Mouse (Mus musculus) splenic B cell, adult 2 months (primary cell): ENCODE results near the gene C530008M17Rik.

ENCODE experiments used
- DNase-seq: peaks from one replicate; pipeline ENCODE4 v3.0.0-alpha.2; 2011; ENCODE audit warnings: low read depth, low spot score
- H3K27me3 ChIP-seq: 2 replicates; pipeline ENCODE4 v1.6.1; 2012; ENCODE audit warnings: mild to moderate bottlenecking, low read length, moderate library complexity, mixed read lengths; ENCODE audit not compliant: control insufficient read depth, poor library complexity, insufficient read depth, severe bottlenecking
- H3K36me3 ChIP-seq: 2 replicates; pipeline ENCODE4 v1.6.1; 2012; ENCODE audit warnings: mild to moderate bottlenecking, low read length, moderate library complexity, mixed read lengths; ENCODE audit not compliant: control insufficient read depth, poor library complexity, insufficient read depth, severe bottlenecking

The C530008M17Rik gene

GRCm38 (mm10) chr5:76680959-76681358 lies 24.6 kb downstream of the C530008M17Rik start:
- DNase-seq, result no peak
- no peaks in the 10 kb centered on the region for H3K36me3 ChIP-seq
- H3K27me3 ChIP-seq, result no peaks in the 10 kb centered on the region

GRCm38 (mm10) chr5:76681895-76682656 lies 25.8 kb downstream of the C530008M17Rik start:
- no peaks in the 10 kb centered on the region for H3K27me3 ChIP-seq
- no peak for DNase-seq
- no peaks in the 10 kb centered on the region for H3K36me3 ChIP-seq

GRCm38 (mm10) chr5:76683455-76683854 lies 27.1 kb downstream of the C530008M17Rik start:
- Histone ChIP-seq H3K36me3 (no peaks in the 10 kb centered on the region), H3K27me3 (no peaks in the 10 kb centered on the region)
- DNase-seq, result no peak

- Histone ChIP-seq H3K27me3 (no peaks in the 10 kb centered on the region), H3K36me3 (no peaks in the 10 kb centered on the region)
- DNase-seq, result no peak
Measured at GRCm38 (mm10) chr5:76684658-76685605, 28.6 kb downstream of the C530008M17Rik start.

- Histone ChIP-seq H3K27me3 (no peaks in the 10 kb centered on the region), H3K36me3 (no peaks in the 10 kb centered on the region)
- DNase-seq, result no peak
Measured at GRCm38 (mm10) chr5:76687961-76688600, 31.8 kb downstream of the C530008M17Rik start.

- no peaks in the 10 kb centered on the region for H3K27me3 ChIP-seq
- no peak for DNase-seq
- no peaks in the 10 kb centered on the region for H3K36me3 ChIP-seq
Measured at GRCm38 (mm10) chr5:76688643-76689042, 32.3 kb downstream of the C530008M17Rik start.

- Histone ChIP-seq H3K36me3 (no peaks in the 10 kb centered on the region), H3K27me3 (no peaks in the 10 kb centered on the region)
- DNase-seq, result no peak
Measured at GRCm38 (mm10) chr5:76690177-76690593, 33.9 kb downstream of the C530008M17Rik start.

GRCm38 (mm10) chr5:76691251-76691650 lies 34.9 kb downstream of the C530008M17Rik start:
- DNase-seq, result no peak
- Histone ChIP-seq H3K27me3 (no peaks in the 10 kb centered on the region), H3K36me3 (no peaks in the 10 kb centered on the region)

- H3K27me3 ChIP-seq, result no peaks in the 10 kb centered on the region
- H3K36me3 ChIP-seq, result no peaks in the 10 kb centered on the region
- no peak for DNase-seq
Measured at GRCm38 (mm10) chr5:76691706-76692424, 35.6 kb downstream of the C530008M17Rik start.

- no peak for DNase-seq
- Histone ChIP-seq H3K36me3 (no peaks in the 10 kb centered on the region), H3K27me3 (no peaks in the 10 kb centered on the region)
Measured at GRCm38 (mm10) chr5:76697536-76697935, 41.2 kb downstream of the C530008M17Rik start.

GRCm38 (mm10) chr5:76698187-76698586 lies 41.9 kb downstream of the C530008M17Rik start:
- Histone ChIP-seq H3K27me3 (no peaks in the 10 kb centered on the region), H3K36me3 (no peaks in the 10 kb centered on the region)
- DNase-seq, result no peak

GRCm38 (mm10) chr5:76701127-76701853 lies 45.0 kb downstream of the C530008M17Rik start:
- Histone ChIP-seq H3K36me3 (no peaks in the 10 kb centered on the region), H3K27me3 (no peaks in the 10 kb centered on the region)
- no peak for DNase-seq

GRCm38 (mm10) chr5:76702104-76702503 lies 45.8 kb downstream of the C530008M17Rik start:
- H3K36me3 ChIP-seq, result no peaks in the 10 kb centered on the region
- no peak for DNase-seq
- H3K27me3 ChIP-seq, result no peaks in the 10 kb centered on the region

GRCm38 (mm10) chr5:76702646-76703045 lies 46.3 kb downstream of the C530008M17Rik start:
- DNase-seq, result no peak
- H3K36me3 ChIP-seq, result no peaks in the 10 kb centered on the region
- no peaks in the 10 kb centered on the region for H3K27me3 ChIP-seq
